Mouse (Mus musculus) MEL (cell line): ENCODE results near the gene Rpl38. TPM values are rescaled to one million over a fixed set of nuclear protein-coding genes. Genes with fewer than 3 reads are reported as not detected.

Experiments
- DNase-seq: peaks from one replicate; pipeline ENCODE4 v3.0.0; 2011; ENCODE audit warnings: low read depth, low spot score
- H3K27ac ChIP-seq: 2 replicates; pipeline ENCODE4 v1.5.1; 2012; ENCODE audit warnings: low read depth, mild to moderate bottlenecking, control low read depth, low read length, moderate library complexity; ENCODE audit not compliant: control insufficient read depth
- H3K27me3 ChIP-seq, 2 experiments: fragments of 150-350 bp in 1 of 2; sonication (generic) in 1 of 2; 2 replicates each; pipeline ENCODE4 v1.6.1; 2012; ENCODE audit warnings: low read length in 2 of 2, mild to moderate bottlenecking in 2 of 2, improper control_type of control experiment in 1 of 2, moderate library complexity in 1 of 2; ENCODE audit not compliant: insufficient read depth in 2 of 2, control insufficient read depth in 1 of 2
- H3K36me3 ChIP-seq, 2 experiments: 2 replicates each; pipeline ENCODE4 v1.6.1; 2012 to 2014; ENCODE audit warnings: low read length in 2 of 2, improper control_type of control experiment in 1 of 2, inconsistent platforms in 1 of 2, mild to moderate bottlenecking in 1 of 2; ENCODE audit not compliant: insufficient read depth in 2 of 2, control insufficient read depth in 1 of 2
- H3K4me1 ChIP-seq, 2 experiments: fragments of 150-350 bp in 1 of 2; sonication (generic) in 1 of 2; 2 replicates each; pipeline ENCODE4 v1.6.1; 2012; ENCODE audit warnings: low read length in 2 of 2, improper control_type of control experiment in 1 of 2, mild to moderate bottlenecking in 1 of 2; ENCODE audit not compliant: insufficient read depth in 2 of 2, control insufficient read depth in 1 of 2
- H3K4me3 ChIP-seq, 2 experiments: fragments of 150-350 bp in 1 of 2; sonication (generic) in 1 of 2; 2 replicates each; pipeline ENCODE4 v1.5.1; 2012; ENCODE audit warnings: low read depth in 2 of 2, low read length in 2 of 2, mild to moderate bottlenecking in 2 of 2, moderate library complexity in 2 of 2, control low read depth in 1 of 2, improper control_type of control experiment in 1 of 2; ENCODE audit not compliant: control insufficient read depth in 1 of 2, insufficient read depth in 1 of 2
- H3K79me2 ChIP-seq: 2 replicates; pipeline ENCODE4 v1.6.1; 2012; ENCODE audit warnings: mild to moderate bottlenecking, low read length, moderate library complexity; ENCODE audit not compliant: control insufficient read depth, poor library complexity, insufficient read depth
- H3K9ac ChIP-seq: 2 replicates; pipeline ENCODE4 v1.6.1; 2012; ENCODE audit warnings: low read depth, mild to moderate bottlenecking, control low read depth, low read length, moderate library complexity; ENCODE audit not compliant: control insufficient read depth, poor library complexity, severe bottlenecking
- H3K9me3 ChIP-seq: fragments of 150-350 bp; sonication (generic); replicated peaks from 2 replicates; pipeline ENCODE4 v1.6.1; 2012; ENCODE audit warnings: mild to moderate bottlenecking, low read length, improper control_type of control experiment, moderate library complexity; ENCODE audit not compliant: insufficient read depth
- BHLHE40 ChIP-seq: IDR thresholded peaks from 2 replicates; pipeline ENCODE4 v1.6.1; 2012; ENCODE audit warnings: low read depth, mild to moderate bottlenecking, inconsistent platforms, low read length, improper control_type of control experiment, borderline replicate concordance
- CHD2 ChIP-seq: IDR thresholded peaks from 2 replicates; pipeline ENCODE4 v1.6.1; 2011; ENCODE audit warnings: low read length, improper control_type of control experiment
- E2F4 ChIP-seq: IDR thresholded peaks from 2 replicates; pipeline ENCODE4 v1.6.1; 2011; ENCODE audit warnings: low read depth, low read length, improper control_type of control experiment, borderline replicate concordance
- ETS1 ChIP-seq: IDR thresholded peaks from 2 replicates; pipeline ENCODE4 v1.6.1; 2012; ENCODE audit warnings: low read depth, mild to moderate bottlenecking, inconsistent platforms, low read length, improper control_type of control experiment, moderate library complexity
- GABPA ChIP-seq: IDR thresholded peaks from 2 replicates; pipeline ENCODE4 v1.6.1; 2012; ENCODE audit warnings: low read depth, mild to moderate bottlenecking, inconsistent platforms, low read length, improper control_type of control experiment, moderate library complexity
- GATA1 ChIP-seq: IDR thresholded peaks from 2 replicates; pipeline ENCODE4 v1.6.1; 2011; ENCODE audit warnings: low read depth, low read length, improper control_type of control experiment
- JUND ChIP-seq: IDR thresholded peaks from 2 replicates; pipeline ENCODE4 v1.6.1; 2011; ENCODE audit warnings: low read depth, mild to moderate bottlenecking, improper control_type of control experiment, low read length
- MAFK ChIP-seq: IDR thresholded peaks from 2 replicates; pipeline ENCODE4 v1.6.1; 2011; ENCODE audit warnings: low read depth, mild to moderate bottlenecking, low read length, improper control_type of control experiment, borderline replicate concordance
- MAZ ChIP-seq: IDR thresholded peaks from 2 replicates; pipeline ENCODE4 v1.6.1; 2012; ENCODE audit warnings: low read depth, mild to moderate bottlenecking, inconsistent platforms, low read length, improper control_type of control experiment
- MXI1 ChIP-seq: IDR thresholded peaks from 2 replicates; pipeline ENCODE4 v1.6.1; 2011; ENCODE audit warnings: mild to moderate bottlenecking, low read depth, low read length, improper control_type of control experiment
- POLR2AphosphoS2 ChIP-seq: IDR thresholded peaks from 2 replicates; pipeline ENCODE4 v1.6.1; 2011; ENCODE audit warnings: low read length, improper control_type of control experiment
- RAD21 ChIP-seq: IDR thresholded peaks from 2 replicates; pipeline ENCODE4 v1.6.1; 2011; ENCODE audit warnings: mild to moderate bottlenecking, low read depth, low read length, improper control_type of control experiment
- SIN3A ChIP-seq: IDR thresholded peaks from 2 replicates; pipeline ENCODE4 v1.6.1; 2012; ENCODE audit warnings: low read length, improper control_type of control experiment, inconsistent platforms
- SMC3 ChIP-seq: IDR thresholded peaks from 2 replicates; pipeline ENCODE4 v1.6.1; 2011; ENCODE audit warnings: low read depth, low read length, improper control_type of control experiment
- TAL1 ChIP-seq: IDR thresholded peaks from 2 replicates; pipeline ENCODE4 v1.6.1; 2012; ENCODE audit warnings: mild to moderate bottlenecking, inconsistent platforms, low read length, moderate library complexity, mixed read lengths
- TCF12 ChIP-seq: IDR thresholded peaks from 2 replicates; pipeline ENCODE4 v1.6.1; 2014; ENCODE audit warnings: low read depth, mild to moderate bottlenecking, inconsistent platforms, low read length, improper control_type of control experiment, moderate library complexity
- UBTF ChIP-seq: IDR thresholded peaks from 2 replicates; pipeline ENCODE4 v1.6.1; 2012; ENCODE audit warnings: low read depth, mild to moderate bottlenecking, inconsistent platforms, low read length, improper control_type of control experiment, moderate library complexity, borderline replicate concordance; ENCODE audit not compliant: insufficient read depth
- USF1 ChIP-seq: IDR thresholded peaks from 2 replicates; pipeline ENCODE4 v1.6.1; 2014; ENCODE audit warnings: low read depth, mild to moderate bottlenecking, inconsistent platforms, low read length, improper control_type of control experiment, moderate library complexity
- ZC3H11A ChIP-seq: IDR thresholded peaks from 2 replicates; pipeline ENCODE4 v1.6.1; 2012; ENCODE audit warnings: low read depth, mild to moderate bottlenecking, inconsistent platforms, low read length, improper control_type of control experiment
- ZMIZ1 ChIP-seq: IDR thresholded peaks from 2 replicates; pipeline ENCODE4 v1.6.1; 2012; ENCODE audit warnings: low read depth, mild to moderate bottlenecking, inconsistent platforms, low read length, improper control_type of control experiment, moderate library complexity
- polyA plus RNA-seq, 2 experiments: library from polyadenylated mRNA; stranded (reverse) in 1 of 2; unstranded in 1 of 2; fragments of >175 nt in 1 of 2; fragments of >200 nt in 1 of 2; gene quantifications; 2 replicates each; pipeline versions ENCODE4 v1.2.1 to v1.2.4; 2012; ENCODE audit warnings: low replicate concordance in 2 of 2, low read depth in 1 of 2; ENCODE audit not compliant: insufficient read length in 2 of 2, insufficient read depth in 1 of 2, missing spikeins in 1 of 2
- total RNA-seq: library from RNA; depleted of rRNA; stranded (reverse); fragments of 300-350 nt; gene quantifications from 2 replicates; pipeline ENCODE4 v1.2.3, GENCODE M21; 2012

Rpl38 gene
- total and polyA plus RNA-seq, 3 experiments = 851 to 5,142 (median 1,236) TPM

- Histone ChIP-seq H3K4me1 (no peaks in the 10 kb centered on the region), H3K9me3 (no peaks in the 10 kb centered on the region), H3K4me3 (no peak overlapping the region), H3K9ac (no peak overlapping the region), H3K36me3 (no peaks in the 10 kb centered on the region; a peak in 1 of 4 replicates)
- TF ChIP-seq MXI1 = no peak
- no peak for TF ChIP-seq MAFK
- no peak for TF ChIP-seq UBTF
- TF ChIP-seq E2F4 = no peak
- no peak for TF ChIP-seq ZC3H11A
- no peak for TF ChIP-seq SMC3
- TF ChIP-seq TAL1 = no peak
- no peak for TF ChIP-seq ETS1
- TF ChIP-seq SIN3A = no peak
- TF ChIP-seq BHLHE40 = no peak
- TF ChIP-seq GABPA = no peak
- no peak for TF ChIP-seq ZMIZ1
- TF ChIP-seq CHD2 = no peak
- TF ChIP-seq GATA1 = no peak
- no peak for TF ChIP-seq USF1
- TF ChIP-seq MAZ = no peak
- TF ChIP-seq, all 39 proteins: peak for 0
- Histone ChIP-seq H3K27me3 (no peaks in the 10 kb centered on the region), H3K27ac (no peak overlapping the region), H3K79me2 (no peaks in the 10 kb centered on the region)
- DNase-seq = no peak
Measured at GRCm38 (mm10) chr11:114702311-114702995, 34.1 kb downstream of the Rpl38 start.

- no peak for DNase-seq
- Histone ChIP-seq H3K27ac (no peak overlapping the region), H3K4me1 (no peaks in the 10 kb centered on the region), H3K27me3 (no peaks in the 10 kb centered on the region)
- TF ChIP-seq MAFK = no peak
- no peak for TF ChIP-seq ZC3H11A
- TF ChIP-seq RAD21 = no peak
- TF ChIP-seq TCF12 = no peak
- TF ChIP-seq POLR2AphosphoS2 = no peak
- no peak for TF ChIP-seq JUND
- no peak for TF ChIP-seq ETS1
- TF ChIP-seq, all 39 proteins: peak for 0
- H3K4me3 ChIP-seq = no peak overlapping the region
- no peaks in the 10 kb centered on the region for H3K9me3 ChIP-seq
- no peaks in the 10 kb centered on the region; a peak in 1 of 4 replicates for H3K36me3 ChIP-seq
- no peaks in the 10 kb centered on the region for H3K79me2 ChIP-seq
- H3K9ac ChIP-seq = no peak overlapping the region
Measured at GRCm38 (mm10) chr11:114702996-114703361, 34.7 kb downstream of the Rpl38 start.
